In the genomic region with DNA sequence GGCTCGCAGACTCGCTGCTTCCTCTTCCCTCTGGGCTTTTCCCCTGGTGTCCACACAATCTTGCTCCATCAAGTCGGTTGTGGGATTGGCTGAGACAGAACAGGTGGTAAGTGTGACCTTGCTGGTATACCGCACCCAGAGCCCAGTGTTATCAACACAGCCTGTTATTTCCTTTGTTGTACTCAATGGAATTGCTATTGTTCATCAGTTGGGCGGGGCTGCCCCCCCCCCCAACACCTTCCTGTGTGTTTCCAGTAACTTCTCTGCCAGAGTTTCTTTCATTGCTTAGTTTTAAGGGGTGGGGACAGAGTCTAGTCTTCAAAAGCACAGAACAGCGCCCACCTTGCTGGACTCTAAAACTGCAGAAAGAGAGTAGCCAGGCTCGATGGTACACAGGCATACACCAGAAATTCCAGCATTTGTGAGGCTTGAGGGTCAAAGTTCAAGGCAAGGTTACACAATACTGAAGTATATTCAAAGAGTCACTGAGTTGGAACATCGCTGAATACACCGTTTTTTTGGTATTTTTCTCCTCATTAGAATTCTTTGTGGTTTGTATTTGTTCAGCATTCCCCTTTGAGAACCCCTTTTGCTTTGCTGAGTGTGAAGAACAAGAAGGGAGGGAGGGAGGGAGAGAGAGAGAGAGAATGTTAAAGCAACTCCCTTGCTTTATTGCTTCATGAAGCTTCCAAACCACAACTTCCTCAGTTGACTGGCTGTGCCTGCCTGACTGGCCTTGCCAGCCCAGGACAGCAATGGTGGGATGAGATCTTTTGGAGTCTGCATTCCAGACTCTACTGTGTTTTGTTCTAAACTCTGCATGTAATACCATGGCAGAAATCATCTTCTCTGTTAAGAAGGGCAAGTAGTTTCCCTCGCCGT, we compare ENCODE assay signal across 7 mouse cellular contexts. TPM values are rescaled to one million over a fixed set of nuclear protein-coding genes. Genes with fewer than 3 reads are reported as not detected.
DNase-seq lines count a peak whose midpoint lies in the region; ATAC-seq and TF ChIP-seq lines count a peak whose summit lies in the region.

No protein-coding gene starts in this region.

- no peak overlapping the region for H3K4me2 ChIP-seq in heart, embryonic 14.5 days (ENCODE audit: low read length)
- H3K4me2 ChIP-seq in liver, postnatal 0 days (ENCODE audit: low read depth, low read length): peak overlapping the region; percentile 26; the same call in 1 of the 2 replicates

- H3K36me3 ChIP-seq in heart, embryonic 14.5 days (ENCODE audit: control insufficient read depth, insufficient read depth, low read length): no peaks in the 10 kb centered on the region
- H3K36me3 ChIP-seq in liver, postnatal 0 days (replicated peaks; ENCODE audit: insufficient read depth, low read length): no peaks in the 10 kb centered on the region

- ATAC-seq in CD4-positive, CD25-positive, alpha-beta regulatory T cell, adult 4 months: peak; percentile 19
- ATAC-seq in heart, embryonic 14.5 days (ENCODE audit: insufficient number of reproducible peaks, insufficient read depth, low FRiP score, low read depth): 0 out of 2 replicates have a peak, but pooled peaks have one; percentile 17
- peak; percentile 59 for ATAC-seq in liver, postnatal 0 days
- no peak for ATAC-seq in erythroblast, adult 5-6 weeks (replicated peaks; ENCODE audit: low FRiP score, poor library complexity, severe bottlenecking)

- no peaks in the 10 kb centered on the region for H3K9me3 ChIP-seq in heart, embryonic 14.5 days (ENCODE audit: control insufficient read depth, low read length)
- no peaks in the 10 kb centered on the region for H3K9me3 ChIP-seq in liver, postnatal 0 days (ENCODE audit: low read length)

- TF ChIP-seq CTCF in liver, postnatal 0 days (IDR thresholded peaks at IDR 0.05; ENCODE audit: low read depth): 0 out of 2 replicates have a peak, but pooled peaks have one; percentile 33

- no peaks in the 10 kb centered on the region for H3K27me3 ChIP-seq in heart, embryonic 14.5 days (ENCODE audit: control insufficient read depth, insufficient read depth, low read length)
- no peaks in the 10 kb centered on the region for H3K27me3 ChIP-seq in liver, postnatal 0 days (ENCODE audit: insufficient read depth, low read length)

- no peak overlapping the region for H3K4me3 ChIP-seq in heart, embryonic 14.5 days (ENCODE audit: control insufficient read depth in 1 of 2, insufficient read depth in 1 of 2, low read depth in 1 of 2, low read length in 2 of 2)
- no peak overlapping the region for H3K4me3 ChIP-seq in liver, postnatal 0 days (ENCODE audit: low read depth, low read length)

- DNase-seq in 3134 (ENCODE audit: extremely low read depth, insufficient read length, low spot score): peak; percentile 48
- peak; percentile 59 for DNase-seq in liver, postnatal 0 days
- no peak for DNase-seq in layer of hippocampus, postnatal 25 days (ENCODE audit: extremely low spot score in 1 of 2, low spot score in 1 of 2)
- DNase-seq in urinary bladder, postnatal 14 days (ENCODE audit: low spot score): no peak

- H3K9ac ChIP-seq in heart, embryonic 14.5 days (ENCODE audit: low read length): no peak overlapping the region
- H3K9ac ChIP-seq in liver, postnatal 0 days (replicated peaks): no peak overlapping the region

- 60% methylated on average over 11 of the region's 11 CpGs for WGBS in heart, embryonic 14.5 days
- WGBS in liver, postnatal 0 days (ENCODE audit: insufficient replicate concordance): 23% methylated on average over 11 of the region's 11 CpGs

- peaks cover 3 to 9% of the 10 kb centered on the region in 2 experiments; a peak in 3 of 4 replicates for H3K4me1 ChIP-seq in heart, embryonic 14.5 days (ENCODE audit: control insufficient read depth in 2 of 2, insufficient read depth in 2 of 2, low read length in 2 of 2)
- peaks cover 16% of the 10 kb centered on the region for H3K4me1 ChIP-seq in liver, postnatal 0 days (ENCODE audit: insufficient read depth)

- no peak overlapping the region for H3K27ac ChIP-seq in heart, embryonic 14.5 days (replicated peaks in 1 of 2; ENCODE audit: control insufficient read depth in 1 of 2, insufficient read depth in 1 of 2, low read depth in 2 of 2, low read length in 2 of 2)
- H3K27ac ChIP-seq in liver, postnatal 0 days (ENCODE audit: low read depth): peak overlapping the region; percentile 80

- TF ChIP-seq EP300 in liver, postnatal 0 days (IDR thresholded peaks at IDR 0.05; ENCODE audit: low read depth): no peak; the same call in 1 of the 2 replicates

RNA-seq across cellular contexts. Expression of a gene that starts 3.2 kb away (rescaled TPM):
- 10 to 100 TPM; 10.8 to 11.9 TPM for polyA plus RNA-seq in CD4-positive, CD25-positive, alpha-beta regulatory T cell, adult 4 months (2017; shearing (Covaris generic))
- polyA plus RNA-seq in heart, embryonic 14.5 days (2014; fragmentation: Nextera tagmentation; extraction: Ambion mirVana): 7.4 and 8.5 TPM in 2 replicates
- 2.3 and 2.6 TPM in 2 replicates for polyA plus RNA-seq in liver, postnatal 0 days (2015; fragmentation: Nextera tagmentation; extraction: Ambion mirVana)
- 5.0 and 10.7 TPM in 2 replicates for total RNA-seq in erythroblast, adult 5-6 weeks (2015; ENCODE audit: low replicate concordance)
- total RNA-seq in erythroblast, adult 5-6 weeks (2017; ENCODE audit: low replicate concordance): 6.0 and 8.4 TPM in 2 replicates
- total RNA-seq in layer of hippocampus, postnatal 25 days (2021): 10 to 100 TPM; 32.5 to 34.8 TPM

Comparison
In these comparisons a context has a peak if more than half of its experiments do, and no peak if none do; other contexts are left out.
1. DNase-seq: peak in 3134 (single experiment) and liver, postnatal 0 days (single experiment); none in layer of hippocampus, postnatal 25 days (0 of 2) and urinary bladder, postnatal 14 days (single experiment).